Mouse (Mus musculus) WW6 (cell line): ENCODE measurements around the gene Thsd4.

ENCODE experiments used
- DNase-seq: peaks from one replicate; pipeline ENCODE4 v3.0.0-alpha.2; 2013; ENCODE audit warnings: low read depth, low spot score

Thsd4 gene

DNA sequence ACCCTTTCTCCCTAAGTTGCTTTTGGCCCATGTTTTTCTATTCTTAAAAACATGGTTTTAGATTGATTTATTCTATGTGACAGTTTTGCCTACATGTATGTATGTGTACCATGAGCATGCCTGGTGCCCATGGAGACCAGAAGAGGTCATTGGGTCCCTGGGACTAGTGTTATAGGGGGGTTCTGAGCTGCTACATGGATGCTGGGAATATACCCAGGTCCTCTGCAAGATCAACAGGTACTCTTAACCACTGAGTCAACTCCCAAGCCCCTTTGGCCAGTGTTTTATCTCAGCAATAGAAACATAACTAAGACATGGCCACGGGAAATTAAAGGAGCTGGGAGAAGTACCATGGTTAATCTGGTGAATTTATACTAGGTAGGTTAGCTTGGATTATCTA lies 371.3 kb downstream of the Thsd4 start:
- no peak for DNase-seq

DNA sequence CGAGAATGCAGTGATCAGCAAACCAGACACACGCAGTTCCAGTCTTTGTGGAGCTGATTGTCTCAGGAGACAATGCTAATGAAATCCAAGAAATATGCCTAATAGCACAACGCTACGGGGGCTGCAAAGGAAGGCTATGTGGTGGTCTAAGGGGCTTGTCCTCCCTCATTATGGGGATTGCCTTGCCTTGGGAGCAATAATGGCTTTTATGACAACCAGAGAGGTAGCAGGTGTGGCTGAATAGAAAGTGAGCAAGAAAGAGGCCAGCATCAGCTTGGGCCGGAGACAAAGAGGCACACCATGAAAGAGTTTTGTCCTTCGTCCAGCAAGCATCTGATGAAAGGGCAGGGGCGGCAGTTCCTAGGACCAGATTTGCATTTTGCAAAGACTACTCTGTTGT lies 372.9 kb downstream of the Thsd4 start:
- no peak for DNase-seq

DNA sequence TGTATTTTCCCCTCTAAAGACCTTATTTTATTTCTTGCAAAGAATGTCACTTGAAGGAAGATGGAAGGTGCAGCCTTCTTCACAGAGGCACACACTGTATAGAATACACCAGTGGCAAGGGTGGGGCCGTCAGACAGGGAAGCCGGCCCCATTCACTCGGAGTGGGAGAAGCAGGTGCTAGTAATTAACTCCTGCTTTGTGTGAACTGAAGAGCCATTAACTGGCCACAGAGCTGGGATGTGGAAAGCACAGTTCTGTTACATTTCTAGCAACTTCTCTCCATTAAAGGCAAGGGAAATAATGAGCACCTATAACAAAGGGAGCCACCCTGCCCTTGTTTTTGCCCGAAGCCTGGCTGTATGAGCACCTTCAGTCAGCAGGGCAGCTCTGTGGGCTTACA lies 374.4 kb downstream of the Thsd4 start:
- DNase-seq: no peak

DNA sequence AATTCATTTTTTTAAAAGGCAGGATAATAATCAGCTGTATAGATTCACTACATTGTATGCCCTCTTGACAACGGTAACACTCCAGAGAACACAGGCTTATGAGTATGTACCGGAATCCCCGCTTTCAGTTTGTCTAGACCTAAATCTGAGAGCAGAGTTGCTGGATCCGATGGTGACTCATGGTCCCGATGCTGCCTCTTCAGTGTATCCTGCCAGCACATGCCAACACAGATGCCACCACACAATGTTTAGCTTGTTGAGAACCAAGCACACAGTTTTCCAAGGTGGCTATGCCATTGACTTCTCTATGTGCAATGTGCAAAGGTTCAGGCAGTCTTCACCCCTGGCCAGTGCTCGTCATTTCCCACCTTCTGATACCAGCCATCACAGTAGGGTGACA lies 378.0 kb downstream of the Thsd4 start:
- DNase-seq: no peak

DNA sequence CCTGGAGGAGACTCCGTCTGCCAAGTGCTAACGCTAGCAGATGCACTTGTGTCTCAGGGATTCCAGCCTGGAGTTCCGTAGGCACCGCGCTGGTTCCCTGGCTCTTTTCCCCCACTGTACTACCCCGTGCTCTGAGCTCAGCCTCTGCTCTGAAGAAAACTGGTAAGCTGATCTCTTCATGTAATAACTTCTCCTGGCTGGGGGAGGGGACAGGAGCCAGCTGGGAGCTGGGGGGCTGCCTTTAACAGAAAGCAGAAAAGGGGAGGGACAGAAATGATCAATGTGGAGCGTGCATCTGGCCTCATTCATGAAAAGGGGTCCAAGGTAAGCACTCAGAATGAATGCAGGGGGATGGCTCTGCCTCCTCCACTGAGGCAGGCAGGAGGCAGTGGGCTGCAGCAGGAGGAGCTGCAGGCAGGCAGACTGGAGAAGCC lies 380.7 kb downstream of the Thsd4 start:
- DNase-seq: no peak

DNA sequence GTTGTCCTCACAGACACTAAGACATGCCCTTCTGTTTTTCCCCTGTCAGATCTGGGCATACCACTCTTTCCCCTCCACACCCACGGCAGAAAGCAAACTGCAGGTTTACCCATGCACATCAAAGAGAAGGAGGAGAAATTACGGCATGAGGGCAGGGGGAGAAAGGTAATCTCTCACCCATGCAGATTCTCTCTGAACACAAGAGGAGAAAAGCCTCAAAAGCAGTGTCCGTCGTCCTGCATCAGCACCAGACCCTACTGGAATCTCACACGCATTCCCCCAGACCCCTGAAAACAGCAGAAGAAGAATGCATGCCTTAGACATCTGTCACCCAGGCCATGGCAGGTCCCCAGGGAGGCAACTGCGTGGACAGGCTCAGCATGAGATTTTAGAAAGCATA lies 381.4 kb downstream of the Thsd4 start:
- DNase-seq: no peak

DNA sequence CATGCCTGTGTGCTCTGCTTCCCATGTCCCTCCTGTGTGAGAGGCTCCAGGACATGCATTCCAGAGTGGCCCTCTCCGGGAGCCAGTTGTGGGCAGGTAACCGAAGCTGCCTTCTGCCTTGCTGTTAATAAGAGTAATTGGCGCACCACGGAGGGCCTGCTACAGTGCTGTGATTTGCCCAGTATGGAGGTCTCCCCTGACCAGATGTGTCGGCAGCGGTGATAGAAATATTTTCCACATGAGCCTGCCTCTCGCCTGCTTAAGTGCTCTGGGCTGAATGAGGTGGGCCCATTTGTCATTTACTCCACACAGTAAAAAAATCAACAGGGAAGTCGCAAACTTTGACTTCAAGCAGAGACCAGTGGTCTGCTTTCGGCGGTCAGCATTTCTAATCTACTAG lies 382.4 kb downstream of the Thsd4 start:
- DNase-seq: no peak

DNA sequence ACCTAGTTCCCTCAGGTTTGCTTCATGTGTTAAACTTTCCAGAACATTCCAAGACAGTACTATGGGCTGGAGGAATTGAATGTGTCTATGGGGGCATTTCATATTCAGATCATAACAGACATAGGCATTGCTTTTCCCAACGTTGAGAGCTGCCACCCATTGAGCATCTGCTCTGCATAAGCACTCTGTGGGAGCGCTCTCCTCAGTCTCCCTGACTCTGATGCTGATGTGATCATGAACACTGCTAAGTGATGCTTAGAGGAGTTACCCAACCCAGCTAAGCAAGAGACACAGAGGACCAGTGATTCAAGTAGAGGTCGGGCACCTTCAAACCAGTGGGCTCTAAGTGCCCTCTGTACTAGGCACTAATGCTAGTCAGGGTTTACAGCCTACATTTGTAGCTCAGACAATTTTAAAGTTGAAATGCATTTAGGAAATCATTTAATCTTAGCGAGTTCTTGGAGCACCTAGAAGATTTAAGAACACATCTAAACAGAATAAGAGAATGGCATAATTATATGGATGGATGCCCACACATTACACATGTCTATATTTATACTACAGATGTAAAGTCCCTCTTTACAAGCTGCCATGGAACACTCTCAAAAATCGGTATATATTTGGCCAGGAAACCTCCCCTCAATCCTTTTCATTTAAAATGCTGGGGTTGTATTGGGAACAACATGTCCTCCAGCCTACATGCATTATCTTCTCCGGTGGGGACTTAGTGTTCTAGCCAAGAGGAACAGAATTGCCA lies 392.4 kb downstream of the Thsd4 start:
- no peak for DNase-seq

DNA sequence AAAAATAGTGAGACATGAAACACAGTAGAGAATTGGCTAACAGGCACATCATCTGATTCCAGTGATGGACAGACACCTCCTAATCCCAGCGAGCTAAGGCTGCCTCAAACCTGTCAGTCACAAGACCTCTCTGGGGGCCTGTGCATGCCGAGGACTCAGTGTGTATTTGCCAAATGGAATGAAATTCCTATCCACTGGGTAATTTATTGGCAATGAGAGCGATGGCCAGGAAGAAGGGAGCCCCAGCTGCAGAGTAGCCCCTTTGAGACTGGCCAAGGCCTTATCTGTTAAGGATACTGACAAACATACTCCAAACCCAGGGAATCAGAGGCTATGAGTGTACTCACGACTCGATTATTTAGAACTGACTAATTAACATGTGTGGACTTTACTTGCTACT lies 394.9 kb downstream of the Thsd4 start:
- DNase-seq: no peak

DNA sequence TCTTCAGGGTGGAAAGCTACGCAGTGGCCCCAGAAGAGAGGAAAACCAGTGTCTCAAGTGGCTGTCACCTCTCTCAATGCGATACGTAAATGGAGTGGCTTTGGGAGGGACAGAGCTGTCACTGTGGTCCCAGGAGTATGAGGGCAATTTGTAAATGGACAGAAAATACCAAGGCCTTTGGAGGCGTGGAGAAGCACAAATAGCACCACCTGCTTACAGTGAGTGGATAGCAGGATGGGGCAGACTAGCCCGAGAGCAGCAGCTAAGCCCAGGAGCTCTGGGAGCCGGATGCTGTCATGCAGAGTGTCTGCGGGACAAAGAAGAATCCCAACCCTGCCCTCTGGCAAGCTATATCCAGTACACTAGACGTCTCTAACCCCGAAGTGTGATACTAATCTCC lies 397.7 kb downstream of the Thsd4 start:
- DNase-seq: no peak

DNA sequence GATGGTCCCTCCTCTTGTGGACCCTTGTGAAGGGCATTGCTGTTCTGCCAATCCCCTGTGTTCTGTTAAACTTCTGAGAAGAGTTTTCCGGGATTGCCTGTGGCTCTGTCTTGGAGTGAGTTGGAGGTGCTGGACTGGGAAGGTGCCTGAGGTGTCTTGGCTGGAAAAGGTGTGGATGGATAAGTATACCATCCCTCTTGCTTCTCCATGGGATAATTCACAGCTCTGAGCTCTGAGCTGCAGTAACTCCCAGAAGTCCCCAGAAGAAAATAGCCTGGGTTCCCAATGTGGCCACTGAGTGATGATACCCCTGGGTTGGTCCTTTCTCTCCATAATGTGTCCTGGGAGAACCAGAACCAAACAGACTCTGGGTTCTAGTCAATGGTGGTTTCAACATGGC lies 398.8 kb downstream of the Thsd4 start:
- DNase-seq: no peak

DNA sequence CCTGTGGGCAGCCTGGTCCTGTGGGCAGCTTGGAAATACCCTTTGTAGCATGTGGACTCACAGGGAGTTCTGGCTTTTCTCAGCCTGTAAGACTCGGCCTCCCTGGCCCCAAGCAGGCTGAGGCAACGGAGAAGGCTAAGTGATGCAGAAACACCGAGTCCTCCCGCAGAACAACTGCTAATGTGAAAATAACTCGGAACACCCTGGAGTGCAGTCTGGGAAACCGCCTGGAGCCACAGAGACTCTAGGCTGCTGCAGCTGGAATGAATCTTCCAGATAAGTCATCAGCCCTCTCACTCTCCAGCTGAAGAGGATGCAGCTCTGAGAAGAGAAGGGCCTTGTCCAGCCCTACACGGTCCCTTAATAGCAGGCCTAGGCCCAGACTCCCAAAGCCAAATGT lies 402.0 kb downstream of the Thsd4 start:
- DNase-seq: no peak

DNA sequence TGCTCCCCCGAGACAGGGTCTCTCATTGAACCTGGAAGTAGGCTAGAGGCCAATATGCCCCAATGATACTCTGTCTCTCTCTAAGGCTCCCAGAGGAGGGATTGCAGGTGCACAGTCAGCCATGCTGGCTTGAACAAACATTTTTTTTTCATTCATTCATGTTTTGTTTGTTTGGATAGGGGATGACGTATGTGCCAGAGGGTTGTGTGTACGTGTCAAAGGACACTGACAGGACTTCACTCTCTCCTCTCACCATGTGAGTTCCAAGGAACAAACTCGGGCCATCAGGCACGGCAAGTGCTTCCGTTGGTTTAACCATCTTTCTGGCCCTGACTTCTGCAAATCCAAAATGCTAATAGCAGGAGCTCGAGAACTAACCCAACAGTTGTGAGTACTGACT lies 404.0 kb downstream of the Thsd4 start:
- DNase-seq: no peak

DNA sequence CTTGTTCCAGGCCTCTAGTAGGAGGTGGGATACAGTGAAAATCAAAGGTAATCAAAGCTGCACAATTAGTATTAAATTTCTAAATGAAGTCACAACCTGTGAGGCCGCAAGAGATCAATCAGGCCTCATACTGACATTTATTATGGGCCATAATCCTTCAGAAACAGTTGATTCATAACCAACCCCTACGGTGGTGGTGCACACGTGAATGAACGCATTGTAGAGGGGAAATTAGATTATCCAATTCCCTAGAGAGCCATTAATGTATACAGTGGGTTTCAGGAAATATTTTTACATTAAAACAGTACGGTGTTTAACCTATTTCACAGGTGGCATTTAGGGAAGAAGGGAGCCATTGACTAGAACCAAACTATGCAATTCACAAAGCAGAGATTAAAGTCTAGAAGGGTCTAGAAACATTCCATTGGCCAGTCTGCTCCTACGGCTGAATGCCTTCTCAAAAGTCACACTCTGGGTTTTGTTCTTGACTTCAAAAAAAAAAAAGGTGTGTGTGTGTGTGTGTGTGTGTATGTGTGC lies 406.1 kb downstream of the Thsd4 start:
- no peak for DNase-seq

DNA sequence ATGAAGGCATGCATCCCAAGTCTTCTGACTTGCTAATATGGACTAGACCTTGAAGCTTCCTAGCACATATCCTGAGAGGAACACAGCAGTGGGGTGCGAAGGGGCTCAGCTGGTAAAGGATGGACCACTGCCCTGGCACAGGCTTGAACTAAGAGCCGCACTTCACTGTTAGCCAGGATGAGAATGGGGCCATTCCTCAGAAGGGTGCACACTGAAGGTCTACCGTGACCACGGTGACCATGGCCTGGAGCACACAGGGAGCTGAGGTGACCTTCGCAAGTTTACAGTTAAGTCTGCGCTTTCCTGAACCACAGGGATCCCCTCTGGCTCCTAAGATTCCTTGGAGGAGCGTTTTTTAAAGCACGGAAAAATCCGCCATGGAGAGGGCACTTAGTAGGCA lies 406.5 kb downstream of the Thsd4 start:
- no peak for DNase-seq

DNA sequence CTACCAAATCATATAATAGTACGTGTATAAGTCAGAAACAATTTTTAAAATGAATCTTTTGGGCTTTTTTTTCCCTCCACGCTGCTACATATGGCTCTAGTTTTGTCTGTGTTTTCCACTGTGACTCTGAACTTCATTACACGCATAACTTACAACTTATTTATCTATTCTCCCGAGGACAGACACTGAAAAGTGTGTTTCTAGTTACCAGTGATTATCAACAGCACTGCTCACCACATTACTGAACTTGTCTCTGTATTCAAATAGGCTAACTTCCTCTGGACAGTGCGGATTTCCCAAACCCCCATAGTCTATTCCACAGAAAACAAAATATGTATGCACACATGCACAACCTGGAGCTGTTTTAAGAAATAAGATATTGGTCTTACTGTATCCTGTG lies 411.6 kb downstream of the Thsd4 start:
- no peak for DNase-seq

DNA sequence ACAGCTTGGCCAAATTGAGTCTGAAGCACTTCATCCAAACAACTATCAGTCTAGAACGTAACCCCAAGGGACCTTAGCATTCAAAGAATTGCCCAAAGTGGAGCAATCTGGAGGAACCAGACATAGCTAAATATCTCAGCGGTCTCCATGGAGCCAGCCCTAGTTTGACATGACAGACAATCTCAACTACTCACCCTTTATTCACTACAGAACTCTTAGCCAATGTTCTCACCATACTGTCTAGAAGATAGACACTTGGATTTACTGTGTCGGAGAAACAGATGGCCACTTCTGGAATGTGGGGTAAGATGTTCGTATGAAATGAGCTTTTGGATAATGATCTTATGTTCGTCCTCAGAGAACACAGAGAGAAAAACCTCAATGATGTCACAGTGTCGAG lies 415.2 kb downstream of the Thsd4 start:
- no peak for DNase-seq

DNA sequence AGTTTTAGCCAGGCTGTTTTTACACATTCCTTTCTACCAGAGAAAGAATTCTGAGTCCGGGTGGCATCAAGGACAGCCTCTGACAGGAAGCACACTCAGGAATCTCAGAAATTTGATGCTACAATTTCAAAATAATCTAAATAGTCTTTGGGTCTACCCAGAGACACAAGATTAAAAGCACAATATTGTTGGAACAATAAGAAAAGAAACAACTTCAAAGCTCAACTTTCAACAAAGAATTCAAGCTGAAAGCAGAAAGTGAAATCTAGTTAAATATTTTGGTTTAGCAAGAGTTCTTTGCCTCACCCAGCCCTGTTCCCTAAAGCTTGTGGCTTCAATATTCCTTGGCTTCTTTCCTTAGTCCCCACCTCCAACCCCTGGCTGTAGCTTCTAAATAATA lies 415.7 kb downstream of the Thsd4 start:
- DNase-seq: no peak

DNA sequence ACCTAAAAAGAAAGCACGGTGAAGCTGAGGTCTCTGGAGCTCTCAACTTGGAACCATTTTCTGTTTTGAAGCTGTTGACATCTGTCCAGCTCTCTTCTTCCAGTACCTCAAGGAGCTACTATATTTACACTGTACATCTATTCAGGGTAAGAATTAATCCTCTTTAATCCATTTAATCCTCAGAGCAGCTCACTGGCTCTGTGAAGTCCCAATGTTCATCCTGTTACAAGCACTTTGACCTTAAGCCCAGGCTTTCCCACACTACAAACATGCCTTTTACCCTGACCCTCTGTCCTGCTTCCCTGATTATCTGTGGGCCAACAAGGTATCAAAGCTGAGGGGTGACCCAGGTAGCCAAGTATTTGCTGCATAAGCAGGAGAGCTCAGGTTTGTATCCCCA lies 427.6 kb downstream of the Thsd4 start:
- DNase-seq: no peak

DNA sequence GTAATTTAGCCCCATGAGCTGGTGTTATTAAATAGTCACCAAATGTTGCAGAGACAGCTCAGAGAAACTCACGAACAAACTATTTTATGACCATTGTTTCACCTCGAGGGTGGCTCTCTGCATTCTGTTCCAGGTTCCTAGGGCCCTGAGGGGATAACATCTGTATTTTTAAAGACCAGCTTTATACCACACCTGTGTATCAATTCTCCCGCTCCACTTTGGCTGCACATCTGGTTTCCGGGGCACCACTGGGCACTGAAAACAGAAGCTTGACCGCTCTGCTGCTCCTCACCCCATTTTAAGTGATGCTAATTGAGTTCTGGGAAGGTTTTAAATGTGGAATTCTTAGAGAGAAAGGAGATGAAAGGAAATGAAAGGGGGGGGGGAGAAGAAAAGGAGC lies 429.4 kb downstream of the Thsd4 start:
- DNase-seq: no peak

DNA sequence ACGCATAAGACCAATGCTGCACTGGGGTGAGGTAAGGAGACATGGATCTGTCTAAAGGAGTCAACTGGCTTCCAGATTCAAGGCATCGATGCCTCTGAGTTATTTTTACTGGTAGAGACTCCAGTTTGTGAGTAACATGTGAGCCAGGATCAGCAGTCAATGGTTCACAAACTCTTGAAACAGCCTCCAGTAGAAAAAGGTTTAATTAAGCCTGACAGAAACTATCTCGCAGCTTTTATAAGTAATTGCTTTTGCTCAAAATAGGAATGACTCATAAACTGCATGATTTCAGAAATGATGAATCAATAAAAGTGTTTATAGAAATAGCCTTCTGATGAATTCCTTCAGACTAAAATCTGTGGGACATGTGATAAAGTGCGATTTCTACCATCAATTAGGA lies 432.4 kb downstream of the Thsd4 start:
- DNase-seq: no peak

DNA sequence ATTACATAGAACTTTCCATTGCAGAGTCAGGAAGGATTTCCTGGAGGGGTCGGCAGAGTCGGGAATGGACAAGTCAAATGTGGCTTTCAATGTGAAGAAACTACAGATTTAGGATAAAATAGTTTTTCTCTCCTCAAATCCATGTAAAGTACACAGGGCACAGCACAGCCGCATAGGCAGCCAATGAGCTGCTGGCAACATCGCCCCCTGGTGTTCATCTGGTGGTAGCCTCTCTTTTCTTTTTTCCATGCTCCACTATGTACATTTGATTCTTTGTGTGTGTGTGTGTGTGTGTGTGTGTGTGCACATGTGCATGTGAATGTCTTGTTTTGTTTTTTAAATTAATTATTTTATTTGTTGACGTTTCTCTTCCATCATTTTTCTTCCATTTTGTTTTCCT lies 433.7 kb downstream of the Thsd4 start:
- DNase-seq: no peak

DNA sequence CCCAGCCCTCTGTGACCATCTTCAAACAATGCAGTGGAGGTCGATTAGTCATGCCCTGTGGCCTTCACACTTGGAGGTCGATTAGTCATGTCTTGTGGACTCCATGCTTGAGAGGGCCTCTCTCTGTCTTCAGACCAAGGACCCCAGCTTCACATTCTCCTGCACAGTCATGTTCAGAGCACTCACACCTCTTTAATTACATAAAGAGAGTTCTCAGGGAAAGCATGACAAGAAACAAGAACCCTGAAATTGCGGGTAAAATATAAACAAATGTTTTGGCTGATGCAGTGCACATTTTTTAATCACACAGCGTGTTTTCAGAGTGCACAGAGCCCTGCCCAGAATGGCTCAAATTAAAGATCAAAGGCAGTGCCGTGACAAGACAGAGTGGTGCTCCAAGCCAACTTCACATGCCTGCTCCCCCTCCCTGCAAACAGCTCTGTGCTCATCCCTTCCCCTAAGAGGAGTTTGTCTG lies 439.7 kb downstream of the Thsd4 start:
- no peak for DNase-seq

DNA sequence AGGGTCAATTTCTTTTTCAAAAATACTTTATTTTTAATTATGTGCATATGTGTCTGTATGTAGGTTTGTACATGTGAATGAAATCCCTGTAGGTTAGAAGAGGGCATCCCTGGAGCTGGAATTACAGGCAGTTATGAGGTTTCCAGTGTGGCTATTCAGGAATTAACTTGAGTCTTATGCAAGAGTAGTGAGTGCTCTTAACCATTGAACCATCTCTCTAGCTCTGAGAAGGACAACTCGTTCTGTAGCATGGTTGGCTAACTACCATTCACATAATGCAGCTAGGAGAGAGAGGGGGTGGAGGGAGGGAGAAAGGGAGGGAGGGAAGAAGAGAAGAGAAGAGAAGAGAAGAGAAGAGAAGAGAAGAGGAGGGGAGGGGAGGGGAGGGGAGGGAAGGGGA lies 444.1 kb downstream of the Thsd4 start:
- no peak for DNase-seq
